Mouse (Mus musculus) kidney, postnatal 0 days (tissue): ENCODE measurements around the gene Kdr. TPM values are rescaled to one million over a fixed set of nuclear protein-coding genes. Genes with fewer than 3 reads are reported as not detected.
A peak's percentile ranks its signal among the peaks of the same experiment; 100 is the strongest.

Experiments
- ATAC-seq: fragments of 200-750 bp; cut with Nextera tagmentation; replicated peaks from 2 replicates; pipeline ENCODE4 v1.8.0; 2017; ENCODE audit warnings: low read depth, moderate number of reproducible peaks, moderate TSS enrichment, moderate library complexity; ENCODE audit not compliant: low FRiP score
- DNase-seq: peaks from one replicate; pipeline ENCODE4 v3.0.0-alpha.2; 2016; ENCODE audit warnings: low spot score
- H3K27ac ChIP-seq: fragments of 300-500 bp; sonication (generic); 2 replicates; pipeline ENCODE4 v1.5.1; 2014; ENCODE audit warnings: mild to moderate bottlenecking
- H3K27me3 ChIP-seq: fragments of 300-500 bp; sonication (generic); 2 replicates; pipeline ENCODE4 v1.6.1; 2014; ENCODE audit warnings: low read length, mixed read lengths; ENCODE audit not compliant: insufficient read depth
- H3K36me3 ChIP-seq: fragments of 300-500 bp; sonication (generic); 2 replicates; pipeline ENCODE4 v1.6.1; 2014; ENCODE audit warnings: low read length, mixed read lengths; ENCODE audit not compliant: insufficient read depth
- H3K4me1 ChIP-seq: fragments of 300-500 bp; sonication (generic); replicated peaks from 2 replicates; pipeline ENCODE4 v1.6.1; 2014; ENCODE audit warnings: antibody characterized with exemption, low read length, mixed read lengths; ENCODE audit not compliant: insufficient read depth
- H3K4me2 ChIP-seq: fragments of 300-500 bp; sonication (generic); 2 replicates; pipeline ENCODE4 v1.6.1; 2014; ENCODE audit warnings: mild to moderate bottlenecking, low read length, moderate library complexity, mixed read lengths
- H3K4me3 ChIP-seq: fragments of 300-500 bp; sonication (generic); replicated peaks from 2 replicates; pipeline ENCODE4 v1.5.1; 2014; ENCODE audit warnings: low read depth, low read length
- H3K9ac ChIP-seq: fragments of 300-500 bp; sonication (generic); 2 replicates; pipeline ENCODE4 v1.6.1; 2014; ENCODE audit warnings: low read depth, low read length
- H3K9me3 ChIP-seq: fragments of 300-500 bp; sonication (generic); replicated peaks from 2 replicates; pipeline ENCODE4 v1.6.1; 2016; ENCODE audit warnings: low read length, inconsistent platforms, mixed read lengths
- CTCF ChIP-seq: IDR thresholded peaks from 2 replicates; pipeline ENCODE4 v1.5.1; 2016; ENCODE audit warnings: antibody characterized with exemption, low read depth, mild to moderate bottlenecking, moderate library complexity
- WGBS: fragments of 180-500 bp; shearing (Covaris S2); extraction: QIAGEN DNeasy Blood & Tissue Kit; methylation state at CpG from one replicate; pipeline ENCODE4 v1.1.7; 2014; 5-methylcytosine and 5-hydroxymethylcytosine counted together
- polyA plus RNA-seq: library from polyadenylated mRNA; unstranded; fragments of >200 nt; fragmentation: Nextera tagmentation; extraction: Ambion mirVana; gene quantifications from 2 replicates; pipeline ENCODE4 v1.2.1, GENCODE M21; 2015

The Kdr gene
- polyA plus RNA-seq, 1 experiment from 2014 or later, result 19.6 TPM

GRCm38 (mm10) chr5:75979108-75979507 lies 850 bp upstream of the Kdr start:
- Histone ChIP-seq H3K27ac (peak overlapping the region; percentile 69; the same call in 1 of the 2 replicates), H3K36me3 (no peaks in the 10 kb centered on the region), H3K9ac (no peak overlapping the region), H3K4me1 (no peaks in the 10 kb centered on the region; the same call in 1 of the 2 replicates), H3K4me2 (peak overlapping the region; percentile 97), H3K4me3 (peak overlapping the region; percentile 71), H3K9me3 (no peaks in the 10 kb centered on the region), H3K27me3 (peaks cover 6% of the 10 kb centered on the region; the same call in 1 of the 2 replicates)
- 9% methylated on average over 8 of the region's 8 CpGs for WGBS
- ATAC-seq (no peak), DNase-seq (peak; percentile 31)
- TF ChIP-seq CTCF, result no peak

DNA sequence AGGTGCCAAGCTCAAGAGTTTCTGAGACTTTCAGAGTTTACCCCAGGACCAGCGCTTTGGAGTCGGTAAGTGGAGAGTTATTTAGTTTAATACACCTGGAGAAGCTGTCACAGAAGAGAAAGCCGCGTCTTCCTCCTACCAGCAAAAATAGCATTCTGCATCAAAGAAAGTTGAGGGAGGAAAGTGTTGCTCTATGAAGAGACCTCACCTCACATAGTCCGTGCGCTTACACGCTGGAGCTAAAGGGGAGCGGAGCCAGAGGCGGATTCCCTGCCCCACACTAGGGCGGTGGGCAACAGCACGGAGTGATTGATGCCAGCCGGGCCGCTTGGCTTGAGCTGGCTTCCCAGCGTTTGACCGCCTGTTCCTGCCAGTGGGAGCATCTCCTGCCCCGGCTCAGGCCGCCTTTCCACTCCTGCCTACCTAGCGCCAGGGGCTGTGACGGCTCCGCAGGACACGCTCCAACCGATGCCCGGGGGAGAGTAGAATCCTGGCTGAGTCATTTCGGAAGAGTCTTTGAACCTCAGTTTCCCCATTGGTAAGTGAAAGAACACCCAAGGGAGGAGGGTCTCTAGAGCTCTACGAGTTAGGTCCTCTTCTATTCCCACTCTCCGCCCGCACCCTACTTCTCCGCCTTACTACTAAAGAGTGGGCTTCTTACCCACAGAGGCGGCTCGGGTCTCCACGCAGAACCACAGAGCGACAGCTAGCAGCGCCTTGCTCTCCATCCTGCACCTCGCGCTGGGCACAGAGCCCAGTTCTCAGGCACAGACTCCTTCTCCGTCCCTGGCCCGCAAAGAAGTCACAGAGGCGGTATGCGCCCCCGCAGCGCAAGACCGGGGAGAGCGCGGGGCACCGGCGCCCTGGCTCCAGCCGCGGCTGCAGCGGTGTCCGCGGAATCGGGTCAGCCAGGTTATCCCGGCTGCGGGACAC lies 551 bp downstream of the Kdr start:
- Histone ChIP-seq H3K4me1 (no peaks in the 10 kb centered on the region; the same call in 1 of the 2 replicates), H3K27ac (peak overlapping the region; percentile 82), H3K36me3 (no peaks in the 10 kb centered on the region), H3K9ac (peak overlapping the region; percentile 70), H3K4me2 (peak overlapping the region; percentile 97), H3K27me3 (peaks cover 6% of the 10 kb centered on the region; the same call in 1 of the 2 replicates), H3K9me3 (no peaks in the 10 kb centered on the region), H3K4me3 (peak overlapping the region; percentile 71)
- WGBS, result 1% methylated on average over 53 of the region's 54 CpGs
- no peak for TF ChIP-seq CTCF
- ATAC-seq (peak; percentile 74), DNase-seq (peak; percentile 14)

DNA sequence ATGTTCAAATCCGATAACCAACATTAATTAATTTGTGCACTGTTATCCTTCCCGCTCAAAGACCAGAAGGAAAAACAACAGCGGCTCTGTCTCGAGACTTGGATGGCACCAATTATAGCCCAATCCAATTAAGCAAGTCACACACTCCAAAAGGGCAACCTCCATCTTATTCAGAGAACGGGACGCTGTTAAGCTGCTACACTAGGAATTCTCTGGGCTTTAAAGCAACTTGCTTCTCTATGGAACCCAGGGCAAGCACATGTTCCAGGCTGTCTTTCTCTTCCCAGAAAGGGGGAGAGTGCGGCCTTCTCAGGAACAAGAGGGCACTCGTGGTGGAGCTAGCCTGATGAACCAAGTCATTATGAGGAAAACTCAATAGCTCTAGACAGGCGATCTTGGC lies 1.6 kb downstream of the Kdr start:
- Histone ChIP-seq H3K27me3 (peaks cover 6% of the 10 kb centered on the region; the same call in 1 of the 2 replicates), H3K9me3 (no peaks in the 10 kb centered on the region), H3K4me1 (no peaks in the 10 kb centered on the region; the same call in 1 of the 2 replicates), H3K27ac (no peak overlapping the region), H3K4me3 (peak overlapping the region; percentile 71), H3K9ac (peak overlapping the region; percentile 24; the same call in 1 of the 2 replicates), H3K36me3 (no peaks in the 10 kb centered on the region), H3K4me2 (no peak overlapping the region)
- TF ChIP-seq CTCF, result no peak
- DNase-seq (no peak), ATAC-seq (no peak)
- 52% methylated on average over 9 of the region's 9 CpGs for WGBS

DNA sequence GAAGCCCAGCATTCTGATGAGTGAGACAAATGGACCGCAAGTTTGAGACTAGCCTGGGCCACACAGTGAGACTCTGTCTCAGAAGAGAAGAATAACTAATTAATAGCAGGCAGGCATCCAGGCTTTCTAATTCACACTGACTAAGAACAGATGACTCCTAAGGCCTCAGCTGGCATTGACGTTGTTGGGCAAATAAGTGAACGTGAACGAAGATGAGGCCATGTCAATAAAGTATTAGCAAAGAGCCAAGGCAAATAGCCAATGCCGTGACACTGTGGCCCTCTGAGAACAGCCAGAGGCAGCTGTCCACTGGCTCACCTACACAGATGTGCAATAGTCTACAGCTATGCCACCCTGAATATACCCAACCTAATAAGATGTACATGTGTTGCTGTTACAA lies 2.9 kb downstream of the Kdr start:
- H3K4me1 ChIP-seq, result no peaks in the 10 kb centered on the region; the same call in 1 of the 2 replicates
- no peaks in the 10 kb centered on the region for H3K9me3 ChIP-seq
- peak overlapping the region; percentile 28; the same call in 1 of the 2 replicates for H3K4me2 ChIP-seq
- H3K4me3 ChIP-seq, result peak overlapping the region; percentile 71; the same call in 1 of the 2 replicates
- H3K9ac ChIP-seq, result no peak overlapping the region
- no peaks in the 10 kb centered on the region for H3K36me3 ChIP-seq
- no peak for TF ChIP-seq CTCF
- ATAC-seq (no peak), DNase-seq (no peak)
- H3K27ac ChIP-seq, result no peak overlapping the region
- peaks cover 6% of the 10 kb centered on the region; the same call in 1 of the 2 replicates for H3K27me3 ChIP-seq
- WGBS, result 78% methylated on average over 5 of the region's 5 CpGs

DNA sequence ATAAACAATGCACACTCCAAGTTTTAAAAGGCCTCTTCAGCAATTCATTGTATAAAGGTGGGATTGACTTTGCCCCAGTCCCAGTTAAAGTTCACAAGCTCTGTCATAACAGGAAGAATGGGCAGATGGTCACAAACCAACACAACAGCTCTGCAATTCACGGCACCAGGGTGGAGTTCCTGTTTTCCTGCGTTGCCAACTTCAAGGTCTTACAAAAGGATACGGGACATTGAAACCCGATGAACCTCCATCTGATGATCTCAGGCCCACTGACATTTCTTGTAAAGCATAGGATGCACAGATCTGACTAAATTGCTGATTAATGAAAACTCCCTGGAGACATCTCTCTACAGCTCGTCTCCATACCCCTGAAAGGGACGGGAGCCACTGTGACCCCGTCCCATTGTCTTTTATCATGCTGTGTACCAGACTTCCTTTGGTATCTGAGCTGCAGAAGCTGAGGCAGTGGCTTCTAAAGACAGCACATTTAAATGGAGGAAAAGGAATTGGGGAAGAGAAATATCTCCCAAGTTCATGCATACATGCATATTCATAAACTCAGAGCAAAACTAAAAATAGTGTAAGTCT lies 3.6 kb downstream of the Kdr start:
- TF ChIP-seq CTCF, result no peak
- Histone ChIP-seq H3K27me3 (peaks cover 6% of the 10 kb centered on the region; the same call in 1 of the 2 replicates), H3K36me3 (no peaks in the 10 kb centered on the region), H3K9ac (no peak overlapping the region), H3K9me3 (no peaks in the 10 kb centered on the region), H3K4me3 (0 out of 2 replicates have a peak overlapping the region, but pooled peaks have one; percentile 71), H3K4me1 (no peaks in the 10 kb centered on the region; the same call in 1 of the 2 replicates), H3K27ac (no peak overlapping the region), H3K4me2 (peak overlapping the region; percentile 28; the same call in 1 of the 2 replicates)
- 65% methylated on average over 7 of the region's 7 CpGs for WGBS
- no peak for ATAC-seq
- DNase-seq, result peak; percentile 59

- Histone ChIP-seq H3K4me3 (no peak overlapping the region), H3K27me3 (no peaks in the 10 kb centered on the region), H3K4me2 (no peak overlapping the region), H3K9ac (no peak overlapping the region), H3K27ac (no peak overlapping the region), H3K36me3 (no peaks in the 10 kb centered on the region), H3K9me3 (no peaks in the 10 kb centered on the region), H3K4me1 (no peaks in the 10 kb centered on the region)
- no peak for TF ChIP-seq CTCF
- ATAC-seq (no peak), DNase-seq (no peak)
- 27% methylated on average over 3 of the region's 3 CpGs for WGBS
These were observed 8.4 kb downstream of the Kdr start for GRCm38 (mm10) chr5:75969887-75970286.
